Mouse (Mus musculus): ENCODE measurements around the gene Filip1l.
A peak's percentile ranks its signal among the peaks of the same experiment; 100 is the strongest.

The Filip1l gene

GRCm38 (mm10) chr16:57398387-57399214 is 45.7 kb downstream of the Filip1l start:
- peak; percentile 25 for DNase-seq (ENCODE audit: low spot score)

GRCm38 (mm10) chr16:57399566-57399965 is 46.7 kb downstream of the Filip1l start:
- no peak for DNase-seq (ENCODE audit: low spot score)

- DNase-seq (ENCODE audit: low spot score) = no peak
Measured at GRCm38 (mm10) chr16:57401702-57402101, 48.8 kb downstream of the Filip1l start.

- no peak for DNase-seq (ENCODE audit: low spot score)
Measured at GRCm38 (mm10) chr16:57402910-57403309, 50.0 kb downstream of the Filip1l start.

- DNase-seq (ENCODE audit: low spot score) = no peak
Measured at GRCm38 (mm10) chr16:57403825-57404224, 50.9 kb downstream of the Filip1l start.

- DNase-seq (ENCODE audit: low spot score) = no peak
Measured at GRCm38 (mm10) chr16:57412766-57413165, 59.9 kb downstream of the Filip1l start.

GRCm38 (mm10) chr16:57416049-57416448 is 63.2 kb downstream of the Filip1l start:
- DNase-seq (ENCODE audit: low spot score) = no peak

GRCm38 (mm10) chr16:57417017-57417416 is 64.1 kb downstream of the Filip1l start:
- no peak for DNase-seq (ENCODE audit: low spot score)

- no peak for DNase-seq (ENCODE audit: low spot score)
Measured at GRCm38 (mm10) chr16:57417955-57418354, 65.1 kb downstream of the Filip1l start.

GRCm38 (mm10) chr16:57419332-57419731 is 66.4 kb downstream of the Filip1l start:
- no peak for DNase-seq (ENCODE audit: low spot score)

GRCm38 (mm10) chr16:57419881-57420280 is 67.0 kb downstream of the Filip1l start:
- no peak for DNase-seq (ENCODE audit: low spot score)

GRCm38 (mm10) chr16:57420773-57421556 is 68.1 kb downstream of the Filip1l start:
- DNase-seq (ENCODE audit: low spot score) = no peak

- no peak for DNase-seq (ENCODE audit: low spot score)
Measured at GRCm38 (mm10) chr16:57421680-57422417, 69.0 kb downstream of the Filip1l start.

- DNase-seq (ENCODE audit: low spot score) = no peak
Measured at GRCm38 (mm10) chr16:57423001-57423800, 70.3 kb downstream of the Filip1l start.

- no peak for DNase-seq (ENCODE audit: low spot score)
Measured at GRCm38 (mm10) chr16:57426680-57427079, 73.8 kb downstream of the Filip1l start.

- DNase-seq (ENCODE audit: low spot score) = no peak
Measured at GRCm38 (mm10) chr16:57427516-57428285, 74.8 kb downstream of the Filip1l start.

GRCm38 (mm10) chr16:57428977-57429376 is 76.1 kb downstream of the Filip1l start:
- no peak for DNase-seq (ENCODE audit: low spot score)

- no peak for DNase-seq (ENCODE audit: low spot score)
Measured at GRCm38 (mm10) chr16:57431294-57431693, 78.4 kb downstream of the Filip1l start.

GRCm38 (mm10) chr16:57433173-57433572 is 80.3 kb downstream of the Filip1l start:
- no peak for DNase-seq (ENCODE audit: low spot score)

GRCm38 (mm10) chr16:57433671-57434070 is 80.8 kb downstream of the Filip1l start:
- no peak for DNase-seq (ENCODE audit: low spot score)

- DNase-seq (ENCODE audit: low spot score) = no peak
Measured at GRCm38 (mm10) chr16:57434640-57435039, 81.7 kb downstream of the Filip1l start.
